Mouse (Mus musculus) cortical plate, adult 2 months (tissue): ENCODE data around the gene Atxn7.

Source experiments
- CTCF ChIP-seq: fragments of 200-500 bp; IDR thresholded peaks from 2 replicates; pipeline ENCODE4 v1.5.1; 2011; ENCODE audit warnings: mild to moderate bottlenecking, control low read depth, low read length; ENCODE audit not compliant: insufficient read depth; ENCODE audit errors: extremely low read depth
- POLR2A ChIP-seq: fragments of 200-500 bp; IDR thresholded peaks from 2 replicates; pipeline ENCODE4 v1.6.1; 2011; ENCODE audit warnings: mild to moderate bottlenecking, low read length, control low read depth; ENCODE audit not compliant: insufficient read depth; ENCODE audit errors: extremely low read depth

DNA sequence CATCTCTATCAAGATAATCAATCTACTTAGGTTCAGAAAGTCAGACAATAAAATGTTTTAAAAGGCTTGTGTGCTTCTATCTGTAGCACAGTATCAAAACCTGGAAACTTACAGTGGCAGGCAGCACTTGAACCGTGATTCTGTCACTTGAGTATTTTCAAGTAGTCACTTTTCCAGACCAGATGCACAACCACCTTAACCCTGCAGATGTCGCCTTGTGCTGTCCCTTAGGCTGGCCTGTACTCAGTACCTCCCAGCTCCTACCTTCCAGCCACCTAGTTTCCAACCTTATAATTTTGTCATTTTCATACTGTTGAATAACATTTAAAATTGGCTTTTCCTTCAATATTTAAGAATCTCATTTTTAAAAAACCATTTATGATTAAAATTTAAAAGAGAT lies 20.9 kb downstream of the Atxn7 start:
- TF ChIP-seq CTCF (no peak), POLR2A (no peak)
